Mouse (Mus musculus) forebrain, embryonic 11.5 days (tissue): Measurements from ENCODE around the gene Cdh22. TPM values are rescaled to one million over a fixed set of nuclear protein-coding genes. Genes with fewer than 3 reads are reported as not detected.

ENCODE experiments used
- ATAC-seq: fragments of 200-750 bp; cut with Nextera tagmentation; replicated peaks from 2 replicates; pipeline ENCODE4 v1.8.0; 2017; ENCODE audit warnings: moderate TSS enrichment; ENCODE audit not compliant: low FRiP score
- DNase-seq: peaks from one replicate; pipeline ENCODE4 v3.0.0-alpha.2; 2017; ENCODE audit warnings: low spot score
- H3K27ac ChIP-seq: fragments of 300-500 bp; sonication (generic); 2 replicates; pipeline ENCODE4 v1.5.1; 2014; ENCODE audit warnings: low read depth, low read length
- H3K27me3 ChIP-seq: fragments of 300-500 bp; sonication (generic); 2 replicates; pipeline ENCODE4 v1.6.1; 2014; ENCODE audit warnings: mild to moderate bottlenecking, low read length, mixed read lengths; ENCODE audit not compliant: control insufficient read depth, insufficient read depth
- H3K36me3 ChIP-seq: fragments of 300-500 bp; sonication (generic); 2 replicates; pipeline ENCODE4 v1.6.1; 2014; ENCODE audit warnings: mild to moderate bottlenecking, low read length, moderate library complexity, mixed read lengths; ENCODE audit not compliant: control insufficient read depth, insufficient read depth
- H3K4me1 ChIP-seq: fragments of 300-500 bp; sonication (generic); replicated peaks from 2 replicates; pipeline ENCODE4 v1.6.1; 2014; ENCODE audit warnings: low read length, mixed read lengths; ENCODE audit not compliant: control insufficient read depth, insufficient read depth
- H3K4me2 ChIP-seq: fragments of 300-500 bp; sonication (generic); 2 replicates; pipeline ENCODE4 v1.6.1; 2014; ENCODE audit warnings: low read depth, mild to moderate bottlenecking, low read length, moderate library complexity, mixed read lengths; ENCODE audit not compliant: severe bottlenecking
- H3K4me3 ChIP-seq: fragments of 300-500 bp; sonication (generic); 2 replicates; pipeline ENCODE4 v1.5.1; 2014; ENCODE audit warnings: low read depth, low read length
- H3K9ac ChIP-seq: fragments of 300-500 bp; sonication (generic); 2 replicates; pipeline ENCODE4 v1.6.1; 2014; ENCODE audit warnings: low read length
- H3K9me3 ChIP-seq: fragments of 300-500 bp; sonication (generic); 2 replicates; pipeline ENCODE4 v1.6.1; 2016; ENCODE audit warnings: low read length, mixed read lengths; ENCODE audit not compliant: control insufficient read depth
- WGBS: fragments of 180-500 bp; shearing (Covaris S2); extraction: QIAGEN DNeasy Blood & Tissue Kit; methylation state at CpG from one replicate; pipeline ENCODE4 v1.1.7; 2014; 5-methylcytosine and 5-hydroxymethylcytosine counted together
- polyA plus RNA-seq: library from polyadenylated mRNA; unstranded; fragments of >200 nt; fragmentation: Nextera tagmentation; extraction: Ambion mirVana; gene quantifications from 2 replicates; pipeline ENCODE4 v1.2.1, GENCODE M21; 2014

The Cdh22 gene
- polyA plus RNA-seq, 1 experiment from 2014 or later: 6.2 TPM

DNA sequence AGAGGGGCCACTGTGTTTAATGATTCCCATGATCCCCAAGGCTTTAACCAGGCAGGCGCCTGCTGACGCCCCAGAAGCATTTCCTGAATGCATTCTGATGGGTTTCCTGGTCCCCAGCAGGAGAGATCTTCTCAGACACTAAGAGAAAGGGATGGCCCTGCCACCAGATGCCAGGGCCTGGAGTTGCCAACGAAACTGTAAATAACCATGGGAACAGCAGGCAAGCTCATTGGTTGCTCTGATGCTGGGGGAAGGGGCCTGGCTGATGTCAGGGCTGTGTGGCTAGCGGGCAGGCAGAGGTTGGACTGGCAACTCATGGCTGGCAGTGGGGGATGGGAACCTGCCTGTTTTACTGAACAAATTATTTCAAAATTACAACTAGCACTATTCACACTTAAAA, 38.9 kb upstream of the Cdh22 start:
- no peak for ATAC-seq

DNA sequence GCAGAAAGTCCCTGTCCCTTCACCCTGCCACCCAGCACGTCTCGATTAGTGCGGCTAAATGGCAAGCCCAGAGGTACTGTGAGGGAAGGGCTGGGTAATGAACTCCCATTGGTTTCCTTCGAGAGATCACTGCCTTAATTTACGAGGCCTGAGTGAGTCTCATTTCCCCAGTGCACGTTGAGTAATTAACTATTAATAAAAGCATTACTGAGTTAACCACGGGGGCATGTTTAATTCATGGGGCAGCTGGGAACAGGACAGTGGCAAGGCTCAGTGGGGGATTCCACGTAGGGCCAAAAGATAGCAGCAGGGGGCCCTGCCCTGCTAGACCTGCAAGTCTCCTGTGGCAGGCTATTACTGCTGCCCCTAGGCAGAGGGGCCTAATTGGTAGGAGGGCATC, 36.7 kb upstream of the Cdh22 start:
- Histone ChIP-seq H3K4me2 (no peak overlapping the region), H3K9me3 (no peaks in the 10 kb centered on the region), H3K36me3 (no peaks in the 10 kb centered on the region), H3K27me3 (no peaks in the 10 kb centered on the region), H3K4me1 (peaks cover 42% of the 10 kb centered on the region), H3K9ac (no peak overlapping the region), H3K27ac (no peak overlapping the region), H3K4me3 (no peak overlapping the region)
- no peak for ATAC-seq
- 10% methylated on average over 8 of the region's 8 CpGs for WGBS
- no peak for DNase-seq

More for the DNA sequence above, 38.9 kb upstream of the Cdh22 start:
- no peak for DNase-seq
- Histone ChIP-seq H3K36me3 (no peaks in the 10 kb centered on the region), H3K9ac (no peak overlapping the region), H3K4me3 (no peak overlapping the region), H3K27me3 (no peaks in the 10 kb centered on the region), H3K27ac (no peak overlapping the region), H3K4me2 (no peak overlapping the region), H3K9me3 (no peaks in the 10 kb centered on the region), H3K4me1 (peaks cover 30% of the 10 kb centered on the region)
- WGBS: 55% methylated on average over 4 of the region's 4 CpGs

DNA sequence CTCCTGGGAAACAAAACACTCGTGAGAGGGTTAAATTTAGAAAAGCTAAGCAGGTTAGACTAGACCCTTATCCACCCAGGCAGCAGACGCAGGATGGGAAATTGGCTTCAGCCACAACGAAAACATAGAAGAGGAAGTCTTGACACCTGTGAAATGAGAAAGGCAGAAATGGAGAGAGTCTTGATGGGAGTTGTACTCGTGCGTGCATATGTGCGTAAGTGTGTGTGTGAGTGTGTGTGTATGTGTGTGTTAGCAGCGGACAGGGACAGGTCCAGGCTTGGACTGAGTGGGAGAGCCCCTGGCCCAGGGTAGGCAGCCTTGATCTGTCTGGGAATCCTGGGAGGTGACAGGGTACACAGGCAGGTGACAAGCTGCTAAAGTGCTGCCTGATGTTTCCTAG, 36.2 kb upstream of the Cdh22 start:
- Histone ChIP-seq H3K9ac (no peak overlapping the region), H3K27ac (no peak overlapping the region), H3K27me3 (no peaks in the 10 kb centered on the region), H3K4me3 (no peak overlapping the region), H3K9me3 (no peaks in the 10 kb centered on the region), H3K4me2 (no peak overlapping the region), H3K4me1 (peaks cover 39% of the 10 kb centered on the region), H3K36me3 (no peaks in the 10 kb centered on the region)
- WGBS: 55% methylated on average over 7 of the region's 7 CpGs
- DNase-seq (no peak), ATAC-seq (no peak)

DNA sequence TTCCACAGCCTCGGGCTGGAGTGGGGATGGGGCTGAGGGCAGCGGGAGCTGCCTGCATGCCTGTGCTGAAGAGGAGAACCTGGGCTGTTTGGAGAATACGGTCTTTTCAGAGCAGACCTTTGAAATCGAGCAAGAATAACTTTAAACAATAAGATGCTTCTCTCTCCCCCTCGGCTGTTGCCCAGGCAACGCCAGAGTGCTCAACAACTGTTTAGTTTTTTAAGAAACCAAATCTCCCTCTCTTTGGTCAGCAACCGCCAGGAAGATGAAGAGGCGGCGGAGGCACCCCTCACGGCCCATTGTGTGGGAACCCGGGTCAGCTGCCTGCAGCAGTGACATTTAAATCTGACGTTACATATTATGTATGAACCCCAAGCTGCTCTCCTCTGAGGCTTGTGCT, 32.1 kb upstream of the Cdh22 start:
- WGBS: 2% methylated on average over 12 of the region's 12 CpGs
- Histone ChIP-seq H3K4me3 (no peak overlapping the region), H3K4me2 (peak overlapping the region; percentile 32; the same call in 1 of the 2 replicates), H3K36me3 (no peaks in the 10 kb centered on the region), H3K27me3 (no peaks in the 10 kb centered on the region; the same call in 1 of the 2 replicates), H3K4me1 (peaks cover 24% of the 10 kb centered on the region), H3K9ac (no peak overlapping the region; the same call in 1 of the 2 replicates), H3K9me3 (no peaks in the 10 kb centered on the region), H3K27ac (no peak overlapping the region)
- 0 out of 2 replicates have a peak, but pooled peaks have one; percentile 37 for ATAC-seq
- DNase-seq: no peak

DNA sequence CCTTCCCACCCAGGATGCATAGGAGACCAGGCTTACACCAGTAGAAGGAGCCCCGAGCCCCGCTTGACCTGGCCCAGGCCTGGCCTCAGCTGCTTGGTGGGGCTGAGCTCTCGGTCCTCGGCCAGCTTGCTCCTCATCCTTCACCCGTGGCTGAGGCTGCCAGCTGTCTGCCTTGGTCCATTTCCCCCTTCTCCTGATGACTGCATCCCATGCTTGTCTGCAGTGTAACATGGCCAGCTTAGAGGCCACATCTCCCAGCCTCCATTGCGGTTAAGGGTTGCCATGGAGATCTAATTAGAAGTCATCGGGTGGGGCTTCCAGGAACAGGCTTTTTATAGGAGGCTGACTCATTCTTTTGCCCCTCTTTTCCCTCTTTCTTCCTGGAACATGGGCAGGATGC, 29.2 kb upstream of the Cdh22 start:
- H3K36me3 ChIP-seq: no peaks in the 10 kb centered on the region
- no peaks in the 10 kb centered on the region; the same call in 1 of the 2 replicates for H3K27me3 ChIP-seq
- H3K9ac ChIP-seq: no peak overlapping the region
- no peak overlapping the region for H3K27ac ChIP-seq
- peaks cover 11% of the 10 kb centered on the region for H3K4me1 ChIP-seq
- no peak overlapping the region for H3K4me2 ChIP-seq
- no peaks in the 10 kb centered on the region for H3K9me3 ChIP-seq
- H3K4me3 ChIP-seq: no peak overlapping the region
- ATAC-seq: no peak
- no peak for DNase-seq
- 77% methylated on average over 7 of the region's 7 CpGs for WGBS

DNA sequence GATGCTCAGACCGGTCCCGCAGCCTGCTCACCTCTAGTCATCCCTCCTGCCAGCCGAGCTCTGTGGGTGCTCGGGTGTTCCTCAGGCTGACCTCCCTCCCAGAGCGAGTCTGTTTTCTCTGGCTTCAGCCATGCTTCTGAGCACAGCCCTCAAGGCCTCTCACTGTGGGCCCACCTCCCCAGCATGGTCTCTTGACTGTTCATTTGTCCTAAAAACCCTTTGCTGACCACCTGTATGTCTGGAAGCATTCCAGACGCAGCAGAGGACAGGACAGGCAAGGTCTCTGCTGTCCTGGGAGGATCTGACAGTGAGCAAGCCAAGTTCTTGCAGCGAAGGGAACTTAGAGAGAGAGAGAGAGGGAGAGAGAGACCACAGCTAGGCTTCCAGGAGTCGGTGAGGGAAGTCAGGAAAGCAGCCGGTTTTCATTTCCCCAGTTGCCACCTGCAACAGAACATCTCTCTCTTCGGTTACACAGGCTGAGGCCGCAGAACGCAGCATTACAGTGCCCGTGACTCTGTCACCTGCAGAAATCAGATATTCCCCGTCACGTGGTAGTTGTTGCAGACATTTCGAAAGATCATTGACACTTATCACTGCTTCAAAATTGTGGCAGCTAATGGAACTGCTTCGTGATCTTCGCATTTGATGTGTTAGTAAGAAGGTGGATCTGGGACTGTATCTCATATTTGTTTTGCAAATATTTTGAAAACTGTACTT, 27.8 kb upstream of the Cdh22 start:
- no peaks in the 10 kb centered on the region; the same call in 1 of the 2 replicates for H3K27me3 ChIP-seq
- no peaks in the 10 kb centered on the region for H3K9me3 ChIP-seq
- no peak overlapping the region for H3K4me2 ChIP-seq
- H3K36me3 ChIP-seq: no peaks in the 10 kb centered on the region
- ATAC-seq (no peak), DNase-seq (no peak)
- H3K27ac ChIP-seq: no peak overlapping the region
- no peak overlapping the region for H3K4me3 ChIP-seq
- no peak overlapping the region for H3K9ac ChIP-seq
- H3K4me1 ChIP-seq: peaks cover 11% of the 10 kb centered on the region
- 71% methylated on average over 18 of the region's 18 CpGs for WGBS

DNA sequence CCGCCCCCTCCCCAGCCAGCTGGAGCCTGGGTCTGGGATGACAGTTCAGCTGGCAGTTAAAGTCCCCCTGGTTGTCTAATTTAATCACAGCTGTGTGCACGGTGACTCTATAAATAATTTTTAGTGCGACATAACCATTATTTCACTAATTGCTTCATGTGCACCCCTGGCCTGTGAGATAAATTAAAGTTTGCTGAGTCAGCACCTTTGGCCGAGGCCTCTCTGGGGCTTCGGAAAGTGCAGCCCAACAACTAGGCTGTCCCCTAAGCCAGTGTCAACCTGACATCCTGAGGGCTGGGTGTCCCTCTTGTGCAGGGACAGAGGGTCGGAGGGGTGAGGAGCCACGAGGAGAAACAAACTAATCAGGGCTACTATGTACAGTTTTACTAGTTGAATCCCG, 25.2 kb upstream of the Cdh22 start:
- no peak overlapping the region for H3K27ac ChIP-seq
- WGBS: 84% methylated on average over 8 of the region's 8 CpGs
- H3K36me3 ChIP-seq: no peaks in the 10 kb centered on the region
- no peaks in the 10 kb centered on the region for H3K9me3 ChIP-seq
- no peaks in the 10 kb centered on the region; the same call in none of the 2 replicates for H3K4me1 ChIP-seq
- DNase-seq (no peak), ATAC-seq (no peak)
- H3K4me3 ChIP-seq: no peak overlapping the region
- H3K4me2 ChIP-seq: no peak overlapping the region
- H3K9ac ChIP-seq: no peak overlapping the region
- H3K27me3 ChIP-seq: peaks cover 13% of the 10 kb centered on the region

DNA sequence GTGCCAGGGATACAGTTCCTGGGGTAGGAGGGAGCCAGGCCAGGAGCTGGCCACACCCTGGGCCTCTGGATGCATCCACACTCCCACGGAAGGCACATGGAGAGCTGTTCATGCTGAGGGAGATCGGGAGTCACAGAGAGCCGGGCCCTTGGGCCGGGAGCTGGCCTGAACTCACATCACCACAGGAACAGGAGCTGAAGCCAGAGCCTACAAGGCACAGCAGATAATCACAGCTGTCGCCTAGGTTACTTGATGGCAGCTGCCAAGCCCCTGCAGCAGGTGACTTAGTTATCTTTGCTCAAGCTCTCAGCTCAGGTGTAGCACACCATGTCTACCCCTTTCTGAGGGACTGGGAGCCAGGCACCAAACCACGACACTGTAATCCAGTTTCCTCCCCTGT, 23.7 kb upstream of the Cdh22 start:
- Histone ChIP-seq H3K9me3 (no peaks in the 10 kb centered on the region), H3K9ac (no peak overlapping the region), H3K27me3 (peaks cover 23% of the 10 kb centered on the region), H3K27ac (no peak overlapping the region), H3K4me3 (no peak overlapping the region), H3K4me2 (no peak overlapping the region), H3K4me1 (peaks cover 9% of the 10 kb centered on the region), H3K36me3 (no peaks in the 10 kb centered on the region)
- 74% methylated on average over 6 of the region's 6 CpGs for WGBS
- ATAC-seq: no peak
- DNase-seq: no peak
